Comparison of ENCODE assay signal across 20 mouse cellular contexts in the genomic region with DNA sequence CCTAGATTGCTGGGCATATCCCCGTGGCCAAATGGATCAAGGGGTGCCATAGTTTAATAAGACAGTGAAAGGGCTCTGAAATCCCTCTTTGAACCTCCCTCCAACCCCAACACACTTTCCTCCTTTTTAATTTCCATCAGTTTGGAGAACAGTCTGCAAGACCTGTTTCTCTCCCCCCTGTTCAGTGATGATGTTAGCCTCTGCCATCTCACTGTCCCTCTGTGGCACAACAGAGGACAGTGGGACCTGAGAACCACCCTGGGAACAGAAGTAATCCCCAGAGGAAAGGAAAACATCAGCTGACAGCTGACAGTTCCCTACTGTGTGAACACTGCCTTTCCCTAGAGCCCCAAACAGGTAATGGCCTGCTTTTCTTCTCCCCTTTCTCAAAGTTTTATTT. TPM values are rescaled to one million over a fixed set of nuclear protein-coding genes. Genes with fewer than 3 reads are reported as not detected.
DNase-seq lines count a peak whose midpoint lies in the region; ATAC-seq and TF ChIP-seq lines count a peak whose summit lies in the region.
"Had no signal": no experiment of that assay in that cellular context is flagged by ENCODE, and none has a peak within 500 bp of the region (broad histone marks: within the 10 kb centered on the region; RNA-seq: fewer than 3 reads in every experiment).

No protein-coding gene starts in this region.

- peak overlapping the region; percentile 99 for H3K27ac ChIP-seq in forebrain, embryonic 10.5 days
- H3K27ac ChIP-seq in forebrain, embryonic 11.5 days (ENCODE audit: low read depth, low read length), result no peak overlapping the region
- H3K27ac ChIP-seq in midbrain, embryonic 10.5 days (replicated peaks), result peak overlapping the region; percentile 99
- H3K27ac ChIP-seq in midbrain, postnatal 0 days (ENCODE audit: low read depth, low read length), result no peak overlapping the region
- H3K27ac ChIP-seq in embryonic facial prominence, embryonic 13.5 days, result peak overlapping the region; percentile 99
- peak overlapping the region; percentile 42; the same call in 1 of the 2 replicates for H3K27ac ChIP-seq in limb, embryonic 10.5 days
- H3K27ac ChIP-seq: forebrain, embryonic 12.5 days; heart, embryonic 15.5 days; hindbrain, embryonic 15.5 days had no signal

- ATAC-seq in forebrain, embryonic 11.5 days (replicated peaks; ENCODE audit: low FRiP score), result no peak
- ATAC-seq in midbrain, postnatal 0 days (ENCODE audit: low FRiP score), result no peak
- no peak for ATAC-seq in embryonic facial prominence, embryonic 13.5 days (ENCODE audit: insufficient number of reproducible peaks, insufficient read depth, low FRiP score, low TSS enrichment, low read depth)
- ATAC-seq: intestine, embryonic 16.5 days; Patski had no signal

- WGBS in forebrain, embryonic 10.5 days, result 18% methylated on average over 1 of the region's 1 CpGs
- WGBS in forebrain, embryonic 11.5 days, result 21% methylated on average over 1 of the region's 1 CpGs
- 23% methylated on average over 1 of the region's 1 CpGs for WGBS in midbrain, embryonic 10.5 days
- WGBS in midbrain, postnatal 0 days, result 28% methylated on average over 1 of the region's 1 CpGs
- WGBS in embryonic facial prominence, embryonic 13.5 days, result 9% methylated on average over 1 of the region's 1 CpGs
- 28% methylated on average over 1 of the region's 1 CpGs for WGBS in limb, embryonic 10.5 days

- DNase-seq in forebrain, embryonic 10.5 days (ENCODE audit: extremely low spot score, low spot score), result no peak
- no peak for DNase-seq in forebrain, embryonic 11.5 days (ENCODE audit: low spot score)
- DNase-seq in midbrain, embryonic 10.5 days (ENCODE audit: low spot score), result no peak
- DNase-seq in midbrain, postnatal 0 days (ENCODE audit: low spot score), result no peak
- no peak for DNase-seq in limb, embryonic 10.5 days (ENCODE audit: low spot score)
- no peak for DNase-seq in right cerebral cortex, adult 2 months (ENCODE audit: low spot score in 2 of 2)
- no peak for DNase-seq in frontal cortex, postnatal 10 days (ENCODE audit: low spot score in 2 of 2)
- DNase-seq: adrenal gland, adult 8-10 months; adrenal gland, postnatal 36 days; cerebellum, postnatal 10 days; gastrocnemius, postnatal 36 days; heart, postnatal 14 days had no signal

- peaks cover 9% of the 10 kb centered on the region for H3K27me3 ChIP-seq in forebrain, embryonic 10.5 days (ENCODE audit: poor library complexity, severe bottlenecking)
- no peaks in the 10 kb centered on the region; the same call in 1 of the 2 replicates for H3K27me3 ChIP-seq in forebrain, embryonic 11.5 days (ENCODE audit: control insufficient read depth, insufficient read depth, low read length)
- no peaks in the 10 kb centered on the region for H3K27me3 ChIP-seq in midbrain, embryonic 10.5 days (ENCODE audit: low read depth, poor library complexity, severe bottlenecking)
- no peaks in the 10 kb centered on the region for H3K27me3 ChIP-seq in midbrain, postnatal 0 days (ENCODE audit: insufficient read depth, low read length)
- no peaks in the 10 kb centered on the region for H3K27me3 ChIP-seq in embryonic facial prominence, embryonic 13.5 days
- no peaks in the 10 kb centered on the region for H3K27me3 ChIP-seq in limb, embryonic 10.5 days (ENCODE audit: low read depth, poor library complexity, severe bottlenecking)
- H3K27me3 ChIP-seq: CH12.LX; hindbrain, embryonic 15.5 days; Patski had no signal

- H3K4me3 ChIP-seq in forebrain, embryonic 10.5 days, result no peak overlapping the region
- no peak overlapping the region for H3K4me3 ChIP-seq in forebrain, embryonic 11.5 days (ENCODE audit: low read depth, low read length)
- H3K4me3 ChIP-seq in midbrain, embryonic 10.5 days, result no peak overlapping the region
- H3K4me3 ChIP-seq in midbrain, postnatal 0 days (ENCODE audit: low read depth, low read length), result no peak overlapping the region
- H3K4me3 ChIP-seq in embryonic facial prominence, embryonic 13.5 days, result no peak overlapping the region
- H3K4me3 ChIP-seq in limb, embryonic 10.5 days, result no peak overlapping the region
- H3K4me3 ChIP-seq: erythroblast, embryonic 14.5 days; forebrain, embryonic 12.5 days; heart, embryonic 15.5 days; hindbrain, embryonic 15.5 days had no signal

- TF ChIP-seq CTCF in midbrain, postnatal 0 days (IDR thresholded peaks at IDR 0.05), result no peak

- H3K9me3 ChIP-seq in forebrain, embryonic 10.5 days, result no peaks in the 10 kb centered on the region
- H3K9me3 ChIP-seq in forebrain, embryonic 11.5 days (ENCODE audit: control insufficient read depth, low read length), result no peaks in the 10 kb centered on the region
- no peaks in the 10 kb centered on the region for H3K9me3 ChIP-seq in midbrain, embryonic 10.5 days (replicated peaks)
- H3K9me3 ChIP-seq in midbrain, postnatal 0 days (ENCODE audit: low read length), result no peaks in the 10 kb centered on the region
- H3K9me3 ChIP-seq in embryonic facial prominence, embryonic 13.5 days, result no peaks in the 10 kb centered on the region
- H3K9me3 ChIP-seq in limb, embryonic 10.5 days (replicated peaks), result no peaks in the 10 kb centered on the region
- H3K9me3 ChIP-seq: forebrain, embryonic 12.5 days; heart, embryonic 15.5 days; hindbrain, embryonic 15.5 days had no signal

- no peaks in the 10 kb centered on the region for H3K36me3 ChIP-seq in forebrain, embryonic 10.5 days (replicated peaks)
- no peaks in the 10 kb centered on the region for H3K36me3 ChIP-seq in forebrain, embryonic 11.5 days (ENCODE audit: control insufficient read depth, insufficient read depth, low read length)
- no peaks in the 10 kb centered on the region for H3K36me3 ChIP-seq in midbrain, embryonic 10.5 days
- H3K36me3 ChIP-seq in midbrain, postnatal 0 days (ENCODE audit: insufficient read depth, low read length), result no peaks in the 10 kb centered on the region
- no peaks in the 10 kb centered on the region for H3K36me3 ChIP-seq in embryonic facial prominence, embryonic 13.5 days
- no peaks in the 10 kb centered on the region for H3K36me3 ChIP-seq in limb, embryonic 10.5 days
- H3K36me3 ChIP-seq: forebrain, embryonic 12.5 days; heart, embryonic 15.5 days; hindbrain, embryonic 15.5 days had no signal

- no peak overlapping the region for H3K9ac ChIP-seq in forebrain, embryonic 11.5 days (ENCODE audit: low read length)
- no peak overlapping the region for H3K9ac ChIP-seq in midbrain, postnatal 0 days (replicated peaks; ENCODE audit: low read length, poor library complexity, severe bottlenecking)
- H3K9ac ChIP-seq in embryonic facial prominence, embryonic 13.5 days, result no peak overlapping the region
- H3K9ac ChIP-seq: forebrain, embryonic 12.5 days; heart, embryonic 15.5 days; hindbrain, embryonic 15.5 days had no signal

- H3K4me1 ChIP-seq in forebrain, embryonic 10.5 days, result peaks cover 66% of the 10 kb centered on the region
- peaks cover 10% of the 10 kb centered on the region for H3K4me1 ChIP-seq in forebrain, embryonic 11.5 days (replicated peaks; ENCODE audit: control insufficient read depth, insufficient read depth, low read length)
- peaks cover 64% of the 10 kb centered on the region for H3K4me1 ChIP-seq in midbrain, embryonic 10.5 days
- H3K4me1 ChIP-seq in midbrain, postnatal 0 days (ENCODE audit: insufficient read depth, low read length), result 0 out of 2 replicates have a peak, but pooled peaks cover 3% of the 10 kb centered on the region
- H3K4me1 ChIP-seq in embryonic facial prominence, embryonic 13.5 days, result peaks cover 44% of the 10 kb centered on the region
- peaks cover 46% of the 10 kb centered on the region for H3K4me1 ChIP-seq in limb, embryonic 10.5 days

- no peak overlapping the region for H3K4me2 ChIP-seq in forebrain, embryonic 11.5 days (ENCODE audit: low read depth, low read length, severe bottlenecking)
- no peak overlapping the region for H3K4me2 ChIP-seq in midbrain, postnatal 0 days (ENCODE audit: low read depth, low read length, poor library complexity, severe bottlenecking)
- H3K4me2 ChIP-seq in embryonic facial prominence, embryonic 13.5 days, result no peak overlapping the region
- H3K4me2 ChIP-seq: heart, embryonic 15.5 days had no signal

RNA-seq across cellular contexts. Expression of a gene that starts 1.5 kb away (rescaled TPM):
- polyA plus RNA-seq in forebrain, embryonic 10.5 days (2016; fragmentation: Nextera tagmentation; extraction: Ambion mirVana), result 25.9 TPM in 2 replicates
- 35.6 and 35.9 TPM in 2 replicates for polyA plus RNA-seq in forebrain, embryonic 11.5 days (2014; fragmentation: Nextera tagmentation; extraction: Ambion mirVana)
- polyA plus RNA-seq in midbrain, embryonic 10.5 days (2016; fragmentation: Nextera tagmentation; extraction: Ambion mirVana), result 30.8 and 37.1 TPM in 2 replicates
- total RNA-seq in midbrain, postnatal 0 days (2014; rRNA removed), result 13.5 and 24.9 TPM in 2 replicates
- polyA plus RNA-seq in midbrain, postnatal 0 days (2015; fragmentation: Nextera tagmentation; extraction: Ambion mirVana), result 2.7 and 3.9 TPM in 2 replicates
- 51.1 and 53.9 TPM in 2 replicates for polyA plus RNA-seq in embryonic facial prominence, embryonic 13.5 days (2015; fragmentation: Nextera tagmentation; extraction: Ambion mirVana)
- polyA plus RNA-seq in limb, embryonic 10.5 days (2016; fragmentation: Nextera tagmentation; extraction: Ambion mirVana), result 20.0 and 38.3 TPM in 2 replicates
- polyA plus RNA-seq: erythroblast, embryonic 14.5 days had no signal

Comparison
In these comparisons a context has a peak if more than half of its experiments do, and no peak if none do; other contexts are left out.
1. H3K27ac ChIP-seq: peak in forebrain, embryonic 10.5 days (single experiment), midbrain, embryonic 10.5 days (single experiment), embryonic facial prominence, embryonic 13.5 days (single experiment) and limb, embryonic 10.5 days (single experiment); none in forebrain, embryonic 11.5 days (single experiment) and midbrain, postnatal 0 days (single experiment).